Mouse (Mus musculus): ENCODE data around the gene Slc46a3.
"Not testable (repeated sequence)": the region's sequence is repeated elsewhere in the genome, so short reads cannot be mapped to it uniquely, and the experiment has no call there.

Gene Slc46a3

DNA sequence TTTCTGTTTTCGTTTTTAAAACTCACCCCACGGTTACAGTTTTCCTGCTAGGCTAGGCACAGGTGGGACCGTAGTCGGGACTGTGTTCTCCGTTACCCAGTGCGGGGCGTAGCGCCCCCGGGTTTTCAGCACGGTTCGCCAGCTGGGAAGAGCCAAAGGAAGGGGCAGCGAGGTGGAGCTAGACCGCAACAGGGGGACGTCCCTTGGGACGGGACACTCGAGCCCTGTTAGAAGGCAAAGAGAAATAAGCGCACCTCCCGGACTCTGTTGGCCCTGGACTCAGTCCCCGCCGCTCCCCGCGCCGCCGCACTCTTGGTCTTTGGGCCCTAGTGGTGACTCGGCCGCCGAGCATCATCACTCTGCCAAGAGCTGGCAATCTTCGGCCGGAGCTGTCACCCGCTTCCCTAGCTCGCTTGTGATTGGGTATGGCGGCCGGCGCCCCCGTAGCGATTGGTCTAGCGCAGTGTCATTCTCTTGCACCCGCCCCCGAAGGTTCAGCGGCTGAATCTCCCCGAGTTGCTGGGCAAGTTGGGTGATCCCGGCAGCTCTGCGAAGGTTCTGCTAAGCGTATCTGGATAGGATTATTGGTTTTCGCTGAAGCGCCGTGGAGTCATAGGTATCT is at the start of gene Slc46a3:
TSS of gene Slc46a3 (minus strand) at position 361 of the 622 bp plus-strand sequence.
- peak; percentile 96 for DNase-seq (ENCODE audit: low spot score)

DNA sequence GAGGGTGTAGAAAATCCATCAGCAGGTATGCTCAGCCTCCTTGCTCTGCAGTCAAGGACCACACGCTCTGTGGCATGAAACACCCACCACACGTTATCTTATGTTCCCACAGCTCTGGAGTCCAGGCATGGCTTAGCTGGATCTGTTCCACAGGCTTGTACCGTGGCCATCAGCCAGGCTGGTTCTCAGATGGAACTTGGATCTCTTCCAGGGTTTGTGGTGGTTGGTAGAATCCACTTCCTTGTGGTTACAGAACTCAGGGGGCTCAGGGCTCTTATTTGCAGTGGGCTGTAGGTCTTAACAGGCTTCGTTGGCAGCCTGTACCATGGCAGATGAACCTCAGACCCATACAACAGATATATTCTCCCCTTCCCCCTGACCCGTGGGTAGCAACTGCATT is 44.6 kb upstream of the Slc46a3 start:
- no peak for DNase-seq (ENCODE audit: low spot score)

GRCm38 (mm10) chr5:147935096-147935495 is 40.5 kb upstream of the Slc46a3 start:
- no peak for DNase-seq (ENCODE audit: low spot score)

DNA sequence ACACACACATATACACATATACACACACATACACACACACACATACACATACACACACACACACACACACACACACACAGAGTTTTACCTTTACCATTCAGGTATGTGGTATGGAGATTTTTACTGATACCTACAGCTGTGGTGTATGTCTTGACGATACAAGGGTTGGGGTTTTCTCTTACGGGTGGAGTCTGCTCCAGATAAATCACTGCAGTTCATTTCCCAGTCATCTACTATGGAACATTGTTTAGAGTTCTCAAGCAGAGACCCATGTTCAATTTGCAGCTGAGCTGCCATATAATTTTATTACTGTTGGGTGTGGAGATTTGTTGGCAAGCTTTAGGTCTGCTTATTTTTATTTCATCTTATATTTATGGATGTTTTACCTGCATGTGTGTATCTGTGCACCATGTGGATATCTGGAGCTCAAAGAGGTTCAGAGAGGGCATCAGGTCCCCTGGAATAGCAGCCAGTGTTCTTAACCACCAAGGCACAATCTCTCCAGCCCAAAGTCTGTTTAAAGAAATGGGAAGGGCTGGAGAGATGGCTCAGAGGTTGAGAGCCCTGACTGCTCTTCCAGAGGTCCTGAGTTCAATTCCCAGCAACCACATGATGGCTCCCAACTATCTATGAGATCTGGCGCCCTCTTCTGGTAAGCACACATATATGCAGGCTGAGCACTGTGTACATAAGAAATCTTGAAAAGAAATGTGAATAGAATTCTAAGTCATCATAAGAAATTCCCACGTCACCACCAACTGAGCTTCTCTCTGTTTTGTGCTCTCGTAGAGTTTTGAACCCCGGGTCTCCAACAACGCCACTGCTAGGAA is 34.3 kb upstream of the Slc46a3 start:
- DNase-seq (ENCODE audit: low spot score) = no peak

- peak; percentile 36 for DNase-seq (ENCODE audit: low spot score)
Observed at GRCm38 (mm10) chr5:147925935-147926604, 31.5 kb upstream of the Slc46a3 start.

DNA sequence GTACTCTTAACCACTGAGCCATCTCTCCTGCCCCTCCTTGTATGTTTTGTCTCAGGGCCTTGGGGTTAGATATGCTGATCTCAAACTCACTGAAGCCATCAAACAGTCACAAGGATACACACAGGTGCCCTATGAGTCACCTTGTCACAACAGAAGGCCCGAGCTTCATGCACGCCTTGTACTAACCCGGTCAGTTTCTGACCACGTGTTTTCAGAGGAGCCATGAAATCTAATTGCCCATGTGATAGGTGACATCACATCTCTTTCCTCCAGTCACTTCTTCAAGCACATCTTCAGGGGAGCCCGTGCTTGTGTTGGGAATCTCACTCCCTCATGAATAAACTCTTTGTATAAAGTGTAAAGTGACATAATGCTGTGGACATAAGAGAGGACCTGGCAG is 30.0 kb upstream of the Slc46a3 start:
- DNase-seq (ENCODE audit: low spot score) = no peak

DNA sequence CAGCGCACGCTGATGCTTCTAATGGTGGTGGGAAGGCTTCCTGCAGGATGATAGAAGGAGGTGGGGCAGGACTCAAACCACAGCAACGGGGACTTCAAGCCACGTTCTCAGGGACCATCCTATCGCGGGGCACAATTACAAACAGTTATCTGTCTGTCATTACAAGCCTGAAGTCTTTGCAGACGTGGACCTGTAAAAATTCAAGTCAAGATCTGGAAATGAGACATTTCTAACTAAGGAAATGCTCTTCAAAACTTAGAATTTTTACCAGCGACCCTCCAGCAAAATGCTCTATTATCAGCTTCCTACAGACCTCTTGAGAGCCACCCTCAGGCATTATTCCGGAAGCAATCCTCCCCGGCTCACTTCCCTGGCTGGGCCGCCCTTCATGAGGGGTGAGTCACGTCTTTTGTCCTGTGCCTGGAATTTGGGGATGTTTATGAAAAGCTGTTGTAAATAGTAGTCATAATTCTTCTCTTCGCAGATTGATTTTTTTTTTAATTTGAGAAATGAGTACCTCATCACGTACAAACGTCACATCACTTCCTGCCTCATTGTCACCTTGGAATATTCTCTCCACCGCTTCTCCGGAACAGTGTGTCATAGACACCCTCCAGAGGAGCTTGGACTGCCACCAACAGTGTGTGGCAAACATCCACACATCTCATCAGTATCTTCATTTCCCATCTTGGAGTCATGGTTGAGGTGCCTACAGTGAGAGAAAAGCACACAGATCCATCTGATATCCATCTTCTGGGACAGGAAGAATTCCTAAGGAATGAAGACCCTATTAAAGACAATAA is 23.6 kb upstream of the Slc46a3 start:
- no peak for DNase-seq (ENCODE audit: low spot score)

DNA sequence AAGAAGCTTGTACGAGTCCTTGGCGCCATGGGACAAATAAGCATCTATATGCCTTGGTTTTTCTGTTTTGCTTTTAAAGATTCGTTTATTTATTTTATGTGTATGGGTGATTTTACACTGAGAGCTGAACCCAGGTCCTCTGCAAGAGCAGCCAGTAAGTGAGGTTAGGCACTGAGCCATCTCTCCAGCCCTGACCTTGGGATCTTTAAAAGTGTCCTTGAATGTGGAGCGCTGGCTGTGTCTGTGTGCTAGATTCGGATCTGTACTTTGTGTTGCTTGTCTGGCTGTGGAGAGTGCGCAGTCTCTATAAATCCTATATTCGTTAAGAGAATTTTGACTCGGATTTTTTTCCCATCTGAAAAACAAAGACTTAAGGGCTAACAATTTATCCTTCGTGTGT is 21.6 kb upstream of the Slc46a3 start:
- no peak for DNase-seq (ENCODE audit: low spot score)

GRCm38 (mm10) chr5:147915038-147915566 is 20.5 kb upstream of the Slc46a3 start:
- DNase-seq (ENCODE audit: low spot score) = no peak

DNA sequence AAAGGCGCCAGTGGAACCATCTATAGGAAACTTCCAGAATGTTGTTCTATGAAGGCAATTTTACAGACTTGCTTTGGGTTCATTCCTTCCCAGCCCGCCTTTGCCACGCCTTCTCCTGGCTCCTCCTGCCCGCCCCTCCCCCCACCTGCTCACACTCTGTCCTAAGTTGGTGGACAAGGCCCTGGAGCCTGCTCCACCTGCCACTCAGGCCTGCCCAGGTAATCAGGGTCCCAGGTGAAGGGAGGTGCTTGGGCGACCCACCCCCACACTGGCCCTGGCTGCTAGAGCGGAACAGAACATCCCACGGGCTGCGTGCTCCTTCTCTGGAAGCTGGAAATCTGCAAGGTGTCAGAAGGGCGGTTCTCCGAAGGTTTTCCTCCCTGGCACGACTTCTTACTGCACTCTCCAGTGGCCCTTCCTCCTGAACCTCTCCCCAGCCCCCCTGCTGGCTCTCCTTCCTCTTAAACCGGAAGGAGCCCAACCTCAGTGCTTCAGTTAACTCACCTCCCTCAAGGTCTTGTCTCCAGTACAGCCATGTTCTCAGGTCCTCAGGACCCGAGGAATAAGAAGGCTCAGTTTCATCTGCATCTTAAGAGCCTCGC is 18.7 kb upstream of the Slc46a3 start:
- DNase-seq (ENCODE audit: low spot score) = peak; percentile 8

DNA sequence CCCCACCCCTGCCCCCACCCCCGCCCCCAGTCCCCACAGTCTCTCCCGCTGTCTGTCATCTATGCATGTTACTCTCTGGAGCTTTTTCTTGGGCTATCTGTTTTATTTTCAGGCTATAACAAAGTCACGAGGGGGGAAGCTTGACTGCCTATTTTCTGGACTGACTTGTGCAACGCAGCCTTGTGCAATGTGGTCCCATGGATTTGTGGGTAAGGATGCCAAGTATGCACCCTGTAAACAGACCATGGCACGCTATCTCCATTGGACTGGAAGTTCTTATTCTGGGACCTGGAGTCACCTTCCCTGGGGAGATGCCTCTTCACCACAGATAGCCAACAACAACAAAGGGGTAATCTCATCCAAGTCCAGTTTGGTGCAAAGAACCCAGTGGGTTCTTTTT is 17.1 kb upstream of the Slc46a3 start:
- no peak for DNase-seq (ENCODE audit: low spot score)

DNA sequence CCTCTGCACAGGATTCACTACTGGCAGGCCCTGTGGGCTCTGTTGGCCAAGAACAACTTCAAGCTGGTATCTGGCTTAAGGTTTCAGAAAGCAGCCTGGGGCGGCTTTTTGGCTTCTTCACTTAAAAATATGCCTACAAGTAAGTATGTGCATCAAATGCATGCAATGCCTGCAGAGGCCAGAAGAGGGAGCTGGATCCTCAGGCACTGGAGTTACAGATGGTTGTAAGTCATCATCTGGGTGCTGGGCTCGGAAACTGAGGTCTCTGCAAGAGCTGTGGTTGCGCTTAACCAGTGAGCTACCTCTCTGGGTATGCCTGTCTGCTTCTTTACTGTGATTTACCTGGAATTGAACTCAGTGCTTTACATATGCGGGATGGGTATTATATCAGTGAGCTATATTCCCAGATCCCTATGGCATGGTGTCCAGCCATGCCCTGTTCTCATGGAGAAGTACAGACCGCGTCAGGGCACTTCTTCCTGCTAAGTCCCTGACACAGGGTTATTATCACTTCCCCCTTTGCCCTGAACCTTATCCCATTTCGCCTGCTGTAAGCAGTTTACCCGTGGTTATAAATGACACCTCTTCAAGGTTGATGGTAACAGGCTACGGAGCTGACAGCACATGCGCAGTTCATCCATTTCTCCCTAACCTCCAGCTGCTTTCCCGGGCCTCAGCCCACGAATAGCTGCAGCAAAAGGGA is 16.3 kb upstream of the Slc46a3 start:
- DNase-seq (ENCODE audit: low spot score) = no peak

DNA sequence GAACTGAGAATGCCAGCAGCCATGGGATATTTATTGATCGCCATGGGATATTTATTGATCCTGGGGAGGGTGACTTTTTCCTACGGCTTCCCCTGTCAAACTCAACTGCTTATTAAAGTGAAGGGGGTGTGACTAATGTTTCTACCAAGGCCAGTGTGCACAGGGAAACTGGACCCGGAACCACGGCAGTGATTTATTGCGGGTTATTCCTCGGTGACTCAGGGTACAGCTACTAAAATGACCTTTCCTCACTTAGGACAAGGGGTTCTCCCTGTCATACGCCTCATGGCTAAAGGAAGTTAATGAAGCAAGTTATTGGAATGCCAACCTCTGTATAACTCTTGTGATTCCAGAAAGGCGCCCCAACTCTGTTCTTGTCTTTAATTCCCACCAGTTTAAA is 13.2 kb upstream of the Slc46a3 start:
- no peak for DNase-seq (ENCODE audit: low spot score)

GRCm38 (mm10) chr5:147907144-147907543 is 12.5 kb upstream of the Slc46a3 start:
- no peak for DNase-seq (ENCODE audit: low spot score)

GRCm38 (mm10) chr5:147903166-147903565 is 8.6 kb upstream of the Slc46a3 start:
- no peak for DNase-seq (ENCODE audit: low spot score)

DNA sequence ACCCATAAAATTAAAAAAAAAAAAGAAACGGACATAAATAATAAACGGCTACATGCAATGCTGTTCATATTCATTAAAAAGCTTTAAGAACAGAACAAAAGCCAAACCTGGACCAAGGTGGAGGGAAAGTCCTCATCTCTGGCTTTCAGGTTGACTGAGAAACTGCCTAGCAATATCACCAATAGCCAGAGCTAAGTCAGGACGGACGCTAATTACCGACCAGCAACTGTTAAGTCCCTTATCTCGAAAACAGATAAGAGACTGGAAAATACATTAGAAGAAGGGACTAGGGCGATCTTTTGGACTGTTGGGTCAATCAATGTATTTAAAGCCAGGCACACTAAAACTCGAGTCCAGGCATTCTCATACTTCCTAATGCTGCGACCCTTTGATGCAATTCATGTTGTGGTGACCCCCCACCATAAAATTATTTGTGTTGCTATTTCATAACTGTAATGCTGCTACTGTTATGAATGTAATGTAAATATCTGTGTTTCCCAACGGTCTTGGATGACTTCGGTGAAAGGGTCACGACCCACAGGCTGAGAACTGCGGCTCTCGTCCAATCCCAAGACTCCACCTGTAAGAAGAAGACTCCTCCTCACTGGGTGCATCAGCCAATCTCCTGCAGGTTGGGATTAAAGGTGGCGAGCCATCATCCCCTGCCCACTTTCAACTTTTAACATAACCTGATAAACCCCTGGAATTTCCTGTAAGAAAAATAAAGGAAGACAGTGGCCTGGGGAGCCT is 7.6 kb upstream of the Slc46a3 start:
- no peak for DNase-seq (ENCODE audit: low spot score)

DNA sequence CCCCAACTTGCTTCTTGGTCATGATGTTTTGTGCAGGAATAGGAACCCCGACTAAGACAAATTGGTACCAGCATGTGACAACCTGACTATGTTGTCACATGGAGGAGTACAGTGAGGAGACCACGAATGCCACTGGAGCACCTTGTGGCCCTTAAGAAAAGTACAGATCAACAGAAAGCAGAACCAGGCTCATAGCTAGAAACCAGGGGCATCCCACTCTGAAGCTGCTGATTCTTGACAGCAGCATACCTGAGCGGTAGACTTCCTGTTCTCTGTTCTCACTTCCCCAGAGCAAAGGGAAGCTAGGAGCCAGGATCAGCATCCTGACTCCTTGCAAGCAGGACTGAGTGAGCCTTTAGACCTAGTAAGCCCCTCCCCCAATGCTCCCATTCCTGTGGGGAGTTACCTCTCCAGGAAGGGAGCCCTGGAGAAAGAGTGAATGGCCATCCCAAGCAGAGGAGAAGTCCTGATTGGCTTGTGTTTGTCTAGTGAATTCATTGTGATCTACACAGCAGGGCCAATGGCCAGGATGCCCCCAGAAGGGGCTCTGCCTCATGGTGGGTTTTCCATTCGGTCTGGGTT is 4.4 kb upstream of the Slc46a3 start:
- no peak for DNase-seq (ENCODE audit: low spot score)

DNA sequence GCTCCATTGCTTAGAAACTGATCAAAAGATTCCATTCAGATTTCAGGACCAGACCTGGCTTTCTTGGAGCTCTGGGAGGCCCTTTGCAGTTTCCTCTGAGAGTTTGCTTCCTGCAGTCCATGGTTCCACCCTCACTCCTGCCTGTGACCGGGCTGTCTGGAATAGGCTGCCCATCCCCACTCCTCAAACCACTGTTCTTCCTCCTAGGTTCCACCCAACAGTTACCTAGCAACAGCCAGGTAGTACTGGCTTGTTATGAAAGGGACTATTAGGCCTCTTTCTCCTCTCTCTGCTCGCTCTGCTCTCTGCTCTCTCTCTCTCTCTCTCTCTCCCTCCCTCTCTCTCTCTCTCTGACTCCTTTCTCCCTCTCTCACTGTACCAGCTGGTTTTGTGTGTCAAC is 3.6 kb upstream of the Slc46a3 start:
- DNase-seq (ENCODE audit: low spot score) = no peak

GRCm38 (mm10) chr5:147896501-147896900 is 1.9 kb upstream of the Slc46a3 start:
- not testable (repeated sequence) for DNase-seq (ENCODE audit: low spot score)
